Mouse (Mus musculus): ENCODE data around the gene Gamt.
"Not testable (repeated sequence)": the region's sequence is repeated elsewhere in the genome, so short reads cannot be mapped to it uniquely, and the experiment has no call there.

Gene Gamt

DNA sequence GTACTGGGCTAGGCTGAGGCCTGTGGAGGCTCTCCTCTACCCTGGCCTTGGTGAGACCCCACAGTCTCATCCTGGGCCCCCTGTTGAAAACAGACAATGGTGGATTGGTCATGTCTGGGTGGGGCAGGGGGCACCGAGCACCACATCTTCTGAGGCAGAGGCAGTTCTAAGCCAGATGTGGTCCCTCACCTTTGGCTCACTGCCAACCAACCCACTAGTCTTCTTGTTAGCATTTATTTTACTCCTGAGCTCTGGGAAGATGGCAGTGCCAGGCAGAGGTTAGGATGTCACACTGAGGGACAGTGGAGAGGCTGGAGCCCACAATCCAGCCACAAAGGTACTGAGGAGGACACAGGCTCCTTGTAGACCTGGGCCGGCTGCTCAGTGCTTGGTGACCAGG lies 2.9 kb downstream of the Gamt start:
- DNase-seq, result no peak

DNA sequence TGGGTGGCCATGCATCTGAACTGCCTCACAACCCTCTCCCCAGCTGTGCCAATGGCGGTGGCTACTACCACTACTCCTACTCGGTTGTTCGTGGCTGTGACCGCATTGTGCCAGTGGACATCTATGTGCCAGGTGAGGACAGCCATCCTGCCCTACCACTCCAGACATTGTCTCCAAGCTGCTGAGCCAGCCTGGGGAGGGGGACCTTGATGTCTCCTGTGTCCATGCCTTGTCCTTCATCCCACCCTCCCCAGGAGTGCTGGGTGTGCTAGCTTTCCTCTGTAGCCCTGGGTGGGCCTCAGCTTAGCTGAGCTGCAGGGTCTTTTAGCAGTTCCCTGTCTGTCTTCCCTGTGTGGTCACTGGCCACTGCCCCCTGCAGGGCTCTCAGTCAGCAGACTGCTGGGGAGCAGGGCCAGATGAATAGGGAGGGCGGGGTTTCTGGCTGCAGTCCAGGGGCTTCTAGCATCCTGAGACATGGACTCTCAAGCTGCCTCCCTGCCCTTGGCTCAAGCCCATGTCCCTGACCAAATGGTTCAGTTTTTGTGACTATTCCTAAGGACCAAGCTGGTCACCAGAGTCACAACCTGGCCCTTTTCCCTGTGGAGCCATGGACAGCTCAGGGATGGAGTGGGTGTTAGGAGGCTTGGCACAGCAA lies 4.8 kb downstream of the Gamt start:
- no peak for DNase-seq

DNA sequence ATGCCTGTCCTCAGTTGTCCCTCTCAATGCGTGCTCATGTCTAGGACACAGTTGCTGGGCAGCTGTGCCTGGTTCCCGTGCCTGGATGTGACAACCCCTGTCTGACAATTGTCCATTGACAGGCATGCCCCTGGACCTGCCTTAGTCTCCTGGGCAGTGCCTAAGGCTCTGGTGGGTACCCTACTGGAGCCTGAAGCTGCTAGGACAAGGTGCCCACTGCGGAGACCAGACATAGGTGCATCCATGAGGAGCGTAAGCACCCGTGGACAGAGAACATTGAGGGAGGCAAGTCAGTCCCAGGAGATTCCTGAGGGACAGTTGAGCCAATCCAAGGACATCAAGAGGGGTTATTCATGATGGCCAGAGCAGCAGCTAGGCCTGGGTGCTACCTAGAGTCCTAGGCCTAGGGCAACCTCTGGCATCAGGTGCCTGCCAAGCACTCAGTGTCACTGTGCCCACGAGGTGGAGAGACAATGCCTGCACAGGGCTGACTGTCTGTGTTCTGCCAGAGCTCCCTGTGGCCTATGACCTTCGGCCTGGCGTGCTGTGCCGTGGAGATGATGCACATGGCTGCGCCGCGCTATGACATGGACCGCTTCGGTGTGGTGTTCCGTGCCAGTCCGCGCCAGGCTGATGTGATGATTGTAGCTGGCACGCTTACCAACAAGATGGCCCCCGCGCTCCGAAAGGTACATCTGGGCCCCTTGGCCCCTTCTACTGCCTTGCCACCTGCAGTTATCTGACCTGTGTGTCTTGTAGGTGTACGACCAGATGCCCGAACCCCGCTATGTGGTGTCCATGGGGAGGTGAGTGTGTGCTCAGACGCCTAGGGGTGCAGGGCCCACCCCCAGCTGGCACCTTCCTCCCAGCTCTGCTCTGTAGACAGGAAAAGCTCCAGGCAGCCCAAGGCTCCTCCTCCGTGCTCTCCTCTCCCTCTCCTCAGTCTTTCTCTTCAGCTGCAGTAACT lies 6.2 kb downstream of the Gamt start:
- no peak for DNase-seq

DNA sequence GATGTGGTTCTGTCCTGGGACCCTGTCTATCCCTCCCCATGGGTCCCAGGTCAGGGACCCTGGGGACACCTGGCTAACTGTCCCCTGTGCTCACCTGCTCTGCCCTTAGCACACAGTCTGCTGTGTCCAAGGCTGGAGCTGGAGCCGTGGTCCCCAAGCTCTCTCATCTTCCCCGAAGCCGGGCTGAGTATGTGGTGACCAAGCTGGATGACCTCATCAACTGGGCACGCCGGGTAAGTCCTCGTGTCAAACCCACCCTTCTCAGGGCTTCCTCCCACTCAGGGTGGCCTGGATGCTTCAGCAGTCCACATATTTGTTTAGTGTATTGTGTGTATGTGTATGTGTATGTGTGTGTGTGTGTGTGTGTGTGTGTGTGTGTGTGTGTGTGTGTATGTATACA lies 7.3 kb downstream of the Gamt start:
- no peak for DNase-seq

DNA sequence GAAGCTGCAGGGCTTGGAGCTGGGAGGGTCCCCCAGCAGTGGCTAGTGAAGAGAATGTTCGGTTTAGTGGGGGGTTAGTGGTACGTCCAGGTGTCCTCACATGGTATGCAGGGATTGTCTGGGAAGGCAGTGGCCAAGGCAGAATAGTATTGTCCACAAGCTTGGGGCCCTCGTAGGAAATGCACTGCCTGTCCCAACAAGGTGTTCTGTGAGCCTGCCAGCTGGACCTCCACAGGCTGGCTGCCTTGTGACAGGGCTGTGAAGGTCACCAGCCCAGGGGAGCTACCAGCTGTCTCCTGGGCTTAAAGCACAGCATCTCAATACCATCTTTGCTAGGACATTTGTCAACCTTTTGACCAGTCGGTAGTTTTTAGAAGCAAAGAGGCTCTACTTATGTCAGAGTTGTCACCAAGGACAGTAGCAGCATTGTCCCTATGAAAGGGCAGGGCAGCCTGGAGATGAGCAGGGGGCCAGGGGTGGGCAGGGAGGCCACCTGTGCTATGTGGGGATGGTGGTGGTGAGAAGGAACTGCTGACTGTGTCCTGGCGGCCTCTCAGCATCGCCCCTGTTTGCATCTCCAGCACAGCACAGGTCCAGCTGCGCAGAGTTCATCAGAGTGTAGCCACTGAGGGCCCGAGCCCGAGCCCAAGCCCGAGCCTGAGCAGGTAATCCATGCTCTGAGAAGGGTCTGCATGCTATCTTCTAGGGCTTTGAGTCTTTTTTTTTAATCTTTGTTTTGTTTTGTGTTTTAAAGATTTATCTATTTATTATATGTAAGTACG lies 8.1 kb downstream of the Gamt start:
- DNase-seq, result no peak

DNA sequence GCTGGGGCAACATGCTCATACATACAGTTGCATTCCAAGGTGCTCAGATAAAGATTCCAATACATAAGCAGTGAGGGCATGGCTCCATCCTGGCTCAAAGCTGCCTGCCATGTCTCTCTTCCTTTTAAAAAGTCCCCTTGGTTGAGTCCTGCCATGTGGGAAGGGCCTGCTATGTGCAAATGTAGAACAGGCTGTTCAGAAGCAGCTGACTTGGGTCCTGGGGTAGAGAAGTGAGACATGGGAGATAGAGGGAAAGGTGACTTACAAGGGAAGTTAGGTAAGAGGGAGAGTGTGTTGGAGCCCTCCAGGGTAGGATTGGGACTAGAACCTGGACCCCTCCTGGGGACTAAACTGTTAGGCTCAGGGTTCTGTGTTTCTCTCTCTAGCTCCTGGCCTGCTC lies 8.8 kb downstream of the Gamt start:
- DNase-seq, result no peak

DNA sequence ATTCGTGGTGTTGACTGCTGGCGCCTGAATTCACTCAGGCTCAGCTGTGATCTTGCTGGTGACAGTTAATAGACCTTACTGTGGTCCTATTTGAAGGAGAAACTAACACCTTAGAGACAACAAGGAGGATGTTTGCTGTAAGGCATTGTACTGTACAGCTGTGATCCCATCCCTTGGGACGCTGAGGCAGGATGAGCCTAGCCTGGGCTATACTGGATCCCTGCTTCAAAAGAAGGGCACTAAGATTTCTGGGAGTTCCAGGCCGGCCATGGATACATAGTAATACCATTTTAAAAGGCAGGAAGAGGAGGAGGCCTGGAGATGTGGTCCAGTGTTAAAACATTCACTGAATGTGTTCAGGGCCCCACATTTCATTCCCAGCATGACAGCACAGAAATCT lies 10.2 kb downstream of the Gamt start:
- DNase-seq, result no peak

DNA sequence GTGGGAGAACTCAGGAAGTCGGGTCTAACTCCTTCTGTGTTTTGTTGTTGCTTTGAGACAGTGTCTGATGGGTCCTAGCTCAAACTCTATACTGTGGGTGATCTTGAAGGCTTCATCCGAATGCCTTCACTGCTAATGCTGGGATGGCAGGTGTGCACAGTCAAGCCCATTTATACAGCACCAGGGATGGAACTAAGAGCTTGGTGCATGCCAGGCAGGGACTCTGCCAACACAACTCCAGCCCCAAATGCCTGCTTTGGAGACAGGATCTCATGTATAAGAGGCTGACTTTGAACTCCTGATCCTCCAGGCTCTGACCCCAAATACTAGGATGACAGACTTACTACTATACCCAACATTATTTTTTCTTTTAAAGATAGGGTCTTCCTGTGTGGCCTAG lies 10.8 kb downstream of the Gamt start:
- no peak for DNase-seq

DNA sequence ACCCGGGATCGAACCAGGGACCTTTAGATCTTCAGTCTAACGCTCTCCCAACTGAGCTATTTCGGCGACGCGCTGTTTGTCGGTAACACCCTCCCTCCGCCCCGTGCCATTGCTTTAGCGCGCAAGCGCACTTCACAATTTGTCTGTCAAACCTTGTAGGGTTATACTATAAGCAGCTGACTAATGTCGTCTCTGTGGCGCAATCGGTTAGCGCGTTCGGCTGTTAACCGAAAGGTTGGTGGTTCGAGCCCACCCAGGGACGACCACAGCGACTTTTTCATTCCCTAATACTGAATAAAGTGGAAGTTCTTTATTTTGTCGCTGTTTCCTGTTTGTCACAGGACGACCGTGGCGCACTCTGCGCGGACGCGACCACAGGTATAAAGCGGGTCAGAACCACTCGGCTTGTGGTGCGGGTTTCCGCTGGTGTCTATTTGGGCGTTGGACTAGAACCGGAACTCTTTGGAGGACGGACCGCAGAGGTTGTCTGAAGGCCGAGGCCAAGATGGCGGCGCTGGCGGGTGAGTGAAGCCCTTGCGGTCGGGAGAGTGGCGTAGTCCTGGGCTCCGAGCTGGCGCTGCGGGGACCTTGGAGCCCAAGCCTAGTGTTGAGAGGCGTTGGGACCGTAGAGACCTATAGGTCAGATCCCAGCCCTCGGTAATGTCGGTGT lies 11.7 kb downstream of the Gamt start, which contains the start of gene Ndufs7:
Gene Ndufs7 (plus strand): TSS at position 151 of the 670 bp plus-strand sequence.
- DNase-seq, result peak; percentile 92

DNA sequence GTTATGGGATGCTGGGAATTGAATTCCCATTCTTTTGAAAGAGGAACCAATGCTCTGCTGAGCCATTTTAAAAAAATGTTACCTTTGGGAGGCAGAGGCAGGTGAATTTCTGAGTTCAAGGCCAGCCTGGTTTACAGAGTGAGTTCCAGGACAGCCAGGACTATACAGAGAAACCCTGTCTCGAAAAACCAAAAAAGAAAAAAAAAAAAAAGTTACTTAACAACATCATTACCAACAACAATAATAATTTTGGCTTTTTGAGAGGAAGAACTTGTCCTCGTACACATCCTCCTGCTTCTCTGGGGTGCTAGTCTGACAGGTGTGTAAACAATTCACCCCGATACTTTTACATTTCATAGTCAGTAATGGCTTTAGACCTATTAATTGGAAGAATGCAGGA lies 12.4 kb downstream of the Gamt start:
- not testable (repeated sequence) for DNase-seq

DNA sequence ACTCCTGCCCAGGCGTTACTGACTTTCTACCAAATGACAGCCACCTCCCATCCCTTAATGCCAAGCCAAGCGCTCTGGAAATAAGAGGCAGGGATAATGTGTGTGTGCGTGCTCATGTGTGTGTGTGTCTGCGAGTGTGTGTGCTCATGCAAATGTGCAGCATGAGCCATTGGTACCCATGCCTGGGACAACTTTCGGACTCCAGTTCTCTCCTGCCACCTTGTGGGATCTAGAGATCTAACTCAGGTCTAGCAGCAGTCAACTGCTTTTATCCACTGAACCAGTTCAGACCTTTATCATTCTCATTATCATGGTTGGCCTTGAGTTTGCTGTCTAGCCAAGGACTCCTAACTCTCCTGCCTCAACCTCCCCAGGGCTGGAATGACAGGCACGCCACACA lies 13.0 kb downstream of the Gamt start:
- DNase-seq, result no peak

DNA sequence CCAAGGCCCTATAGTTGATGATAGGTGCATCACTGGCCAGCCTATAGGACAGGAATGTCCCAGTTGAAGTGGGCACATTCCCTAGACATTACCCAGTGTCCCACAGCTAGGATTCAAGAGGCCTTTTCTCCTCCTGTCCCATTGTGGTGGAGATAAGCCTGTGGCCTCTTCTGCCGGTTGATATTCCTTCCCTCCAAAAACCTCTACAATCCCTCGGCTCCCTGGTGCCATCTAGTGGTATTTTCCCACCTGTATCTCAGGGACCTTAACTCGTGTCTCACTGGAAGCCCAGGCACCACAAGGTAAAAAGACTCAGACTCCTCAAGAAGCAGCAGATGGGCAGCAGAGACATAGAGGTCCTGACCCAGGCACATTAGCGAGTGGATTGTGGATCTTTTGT lies 15.2 kb downstream of the Gamt start:
- peak; percentile 85 for DNase-seq

DNA sequence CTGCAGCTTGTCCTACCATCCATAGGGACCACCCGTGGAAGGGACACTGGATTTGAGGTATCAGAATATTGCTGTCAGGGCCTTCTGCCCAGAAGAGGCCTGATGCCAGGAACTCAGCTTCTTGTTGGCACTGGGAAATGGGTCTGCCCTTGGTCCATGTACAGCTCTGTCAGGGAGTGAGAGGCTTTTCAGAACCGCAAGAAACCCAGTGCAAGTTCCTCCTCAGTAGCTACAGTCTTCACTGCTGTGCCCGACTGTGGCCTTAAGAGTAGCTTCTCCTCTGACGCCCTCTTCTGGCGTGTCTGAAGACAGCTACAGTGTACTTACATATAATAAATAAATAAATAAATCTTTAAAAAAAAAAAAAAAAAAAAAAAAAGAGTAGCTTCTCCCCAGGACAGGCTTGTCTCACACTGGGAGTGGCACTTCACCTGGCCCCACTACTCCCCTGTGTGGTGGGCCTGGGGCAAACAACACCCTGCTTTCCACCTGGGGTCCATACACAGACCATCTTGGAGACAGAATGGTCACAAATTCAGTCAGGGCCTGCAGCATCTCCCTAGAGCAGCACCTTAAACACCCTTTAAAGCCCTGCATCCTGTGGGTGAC lies 15.9 kb downstream of the Gamt start:
- DNase-seq, result peak; percentile 66

DNA sequence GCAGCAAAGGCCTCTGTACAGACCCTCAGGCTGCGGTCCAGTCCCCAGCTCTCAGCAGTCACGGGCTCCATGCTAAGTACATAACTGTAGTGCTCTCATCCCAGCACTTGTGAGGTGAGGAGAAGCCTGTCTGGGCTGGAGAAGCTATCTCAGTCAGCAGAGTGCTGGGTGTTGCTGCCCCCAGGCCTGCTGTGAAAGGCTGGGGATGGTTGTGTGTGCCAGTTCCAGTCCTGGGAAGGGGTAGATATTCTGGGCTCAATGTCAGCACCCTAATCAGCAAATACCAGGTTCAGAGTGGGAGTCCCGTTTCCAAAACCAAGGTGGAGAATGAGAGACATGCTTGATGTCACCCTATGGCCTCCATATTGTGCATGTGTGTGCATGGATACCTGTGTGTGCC lies 18.2 kb downstream of the Gamt start:
- no peak for DNase-seq

DNA sequence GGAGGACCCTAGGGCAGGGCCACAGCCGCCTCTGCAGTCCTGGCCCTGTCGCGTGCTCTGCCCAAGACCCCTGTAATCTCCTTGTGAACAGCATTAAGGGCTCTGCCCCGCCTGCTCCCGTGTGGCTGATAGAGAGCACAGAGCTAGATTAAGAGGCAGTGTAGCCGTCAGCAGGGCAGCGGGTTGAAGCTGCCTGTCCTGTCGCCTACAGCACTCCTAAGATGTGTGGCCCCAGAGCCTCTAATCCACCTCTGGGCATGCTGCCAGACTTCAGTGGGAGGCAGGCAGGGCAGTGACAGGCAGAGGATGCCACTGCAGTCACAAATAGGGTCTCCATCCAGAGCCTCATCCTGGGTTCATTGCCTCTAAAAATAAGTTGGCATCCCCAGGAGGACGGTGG lies 18.7 kb downstream of the Gamt start:
- DNase-seq, result no peak

DNA sequence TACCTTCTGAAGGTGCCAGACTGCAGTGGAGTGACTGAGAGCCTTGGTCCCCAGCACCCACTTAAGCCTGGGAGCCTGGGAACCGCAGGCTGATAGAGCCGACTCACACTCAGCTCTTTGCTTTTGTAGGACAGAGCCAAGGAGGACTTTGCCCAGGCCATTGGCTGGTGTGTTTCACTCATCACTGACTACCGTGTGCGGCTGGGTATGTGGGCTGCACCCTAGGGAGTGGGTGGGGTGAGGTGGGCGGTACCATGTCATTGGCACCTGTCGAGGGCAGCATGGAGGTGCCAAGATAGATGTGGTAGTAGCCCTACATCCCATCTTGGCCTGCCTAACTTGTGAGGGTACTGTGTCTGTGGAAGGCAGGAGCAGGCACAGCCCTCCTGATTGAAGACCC lies 21.0 kb downstream of the Gamt start:
- DNase-seq, result no peak

DNA sequence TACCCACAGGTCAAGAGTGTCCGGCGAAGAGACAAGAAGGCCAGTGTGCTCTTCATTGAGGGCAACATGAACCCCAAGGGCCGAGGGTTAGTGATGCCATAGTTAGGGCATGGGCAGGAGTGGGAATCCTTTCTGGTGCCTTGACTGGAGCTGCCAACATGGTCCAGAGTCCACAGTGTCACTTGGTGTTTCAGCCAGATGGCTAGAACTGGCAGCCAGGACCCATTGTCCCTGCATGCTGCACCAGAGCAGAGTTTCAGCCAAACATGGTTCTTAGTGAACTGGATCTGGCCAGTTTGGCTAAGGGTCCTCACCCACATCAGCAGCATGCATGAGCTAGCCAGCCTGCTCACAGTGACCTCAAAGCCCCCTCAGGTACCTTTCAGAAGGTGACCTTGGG lies 22.5 kb downstream of the Gamt start:
- DNase-seq, result no peak

DNA sequence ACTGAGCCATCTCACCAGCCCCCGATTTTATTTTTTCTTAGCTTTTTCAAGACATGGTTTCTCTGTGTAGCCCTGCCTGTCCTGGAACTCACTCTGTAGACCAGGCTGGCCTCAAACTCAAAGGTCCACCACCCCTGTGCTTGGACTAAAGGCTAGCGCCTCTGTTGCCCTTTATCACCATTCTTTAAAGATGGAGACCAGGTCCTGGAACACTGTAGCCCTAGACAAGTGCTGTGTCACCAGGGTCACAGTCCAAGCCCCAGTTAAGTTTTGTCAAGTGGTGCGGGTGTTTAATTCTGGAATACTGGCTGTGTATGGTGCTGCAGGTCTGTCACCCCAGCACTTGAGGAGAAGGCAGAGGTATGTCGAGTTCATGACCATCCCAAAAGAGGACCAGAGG lies 23.8 kb downstream of the Gamt start:
- no peak for DNase-seq

DNA sequence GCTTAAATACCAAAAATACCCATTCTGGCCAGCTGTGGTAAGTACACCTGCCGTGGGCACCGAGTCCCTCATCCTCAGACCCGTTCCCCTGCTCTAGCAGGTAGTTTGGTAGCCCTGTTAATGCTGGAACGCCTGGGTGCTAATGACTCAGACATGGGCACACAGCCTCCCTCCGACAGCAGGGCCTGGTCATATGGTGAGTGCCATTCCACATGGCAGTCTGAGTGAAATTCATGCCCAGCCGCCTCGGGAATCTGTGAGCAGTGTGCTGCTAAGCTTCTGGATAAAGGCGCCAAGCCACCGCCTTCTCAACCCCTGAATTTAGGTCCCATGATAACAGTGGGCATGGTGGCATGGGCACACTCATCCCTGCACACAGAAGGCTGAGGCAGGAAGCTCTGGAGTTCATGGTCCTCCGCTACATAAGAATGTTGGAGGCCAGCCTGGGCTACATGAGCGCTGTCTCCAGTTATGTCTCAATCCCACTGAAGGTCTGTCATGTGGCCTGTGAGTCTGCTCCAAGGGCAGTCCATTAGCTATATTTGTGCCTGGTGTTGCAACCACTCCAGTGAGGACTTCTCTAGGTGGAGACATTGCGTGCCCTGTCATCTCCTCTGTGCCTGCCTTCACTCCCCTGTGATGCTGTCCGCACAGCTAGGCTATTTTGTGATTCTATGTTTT lies 24.5 kb downstream of the Gamt start:
- DNase-seq, result no peak

DNA sequence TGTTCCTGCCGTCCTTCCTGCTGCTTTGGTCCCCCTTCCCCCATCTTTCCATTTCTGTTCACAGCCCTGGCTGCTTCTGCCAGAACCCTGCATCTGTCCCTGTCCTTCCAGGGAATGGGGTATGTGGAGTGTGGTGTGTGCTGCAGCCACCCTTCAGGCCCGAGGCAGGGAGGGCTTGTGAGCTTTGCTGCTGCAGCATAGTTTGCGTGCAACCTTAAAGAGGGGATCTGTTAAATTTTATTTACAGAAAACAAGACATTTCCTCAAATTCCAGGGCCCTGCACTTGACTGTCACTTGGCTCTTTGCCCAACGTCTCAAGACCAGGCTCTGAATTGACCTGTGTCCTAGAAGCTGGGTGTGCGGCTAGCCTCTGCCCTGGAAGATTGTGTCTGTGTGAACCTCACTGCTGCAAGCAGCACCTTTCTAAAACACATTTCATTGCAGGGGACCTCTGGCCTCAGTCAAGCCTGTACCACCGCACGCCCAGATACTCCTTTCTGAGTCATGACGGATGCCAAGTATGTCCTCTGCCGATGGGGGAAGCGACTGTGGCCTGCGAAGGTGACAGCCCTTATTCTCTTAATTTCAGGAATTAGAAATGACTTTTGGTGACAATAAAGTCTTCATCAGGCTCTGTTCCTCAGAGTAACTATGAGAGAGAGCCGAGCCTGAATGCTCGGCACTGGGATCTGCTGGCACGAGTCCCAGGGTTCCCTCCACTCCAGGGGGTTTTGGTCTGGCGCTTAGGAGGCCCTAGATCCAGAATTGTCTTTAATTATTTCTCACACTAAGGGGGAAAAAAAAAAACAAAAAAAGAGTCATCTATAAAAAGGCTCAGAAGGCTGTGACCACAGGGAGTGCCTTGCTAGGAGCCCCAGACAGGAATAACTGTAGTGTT lies 32.7 kb downstream of the Gamt start:
- no peak for DNase-seq

DNA sequence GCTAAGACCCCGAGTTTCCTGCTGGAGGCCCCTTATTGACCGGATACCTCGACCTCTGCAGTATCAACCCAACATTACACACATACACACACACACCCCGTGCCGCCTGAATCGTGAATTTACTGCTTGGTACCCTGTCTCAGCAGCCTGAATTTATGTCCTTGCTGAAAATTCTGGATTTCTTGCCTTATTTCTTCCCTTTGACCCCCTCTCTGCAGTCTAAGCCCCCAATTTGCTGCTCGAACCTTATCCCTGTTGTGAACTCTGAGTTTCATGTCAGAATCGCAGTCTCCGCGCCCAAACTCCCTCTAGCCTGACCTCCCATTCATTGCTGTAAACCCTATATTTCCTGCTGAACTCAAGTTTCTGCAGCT lies 33.7 kb downstream of the Gamt start:
- no peak for DNase-seq
